Mouse (Mus musculus) heart, adult 2 months (tissue): ENCODE data around the gene Arhgap25.

ENCODE experiments used
- CTCF ChIP-seq: fragments of 200-600 bp; IDR thresholded peaks from 2 replicates; pipeline ENCODE4 v1.8.1; 2022; ENCODE audit warnings: antibody characterized with exemption, mild to moderate bottlenecking, moderate library complexity
- POLR2A ChIP-seq: fragments of 200-500 bp; IDR thresholded peaks from 2 replicates; pipeline ENCODE4 v1.6.1; 2011; ENCODE audit warnings: mild to moderate bottlenecking, low read depth, low read length, control low read depth; ENCODE audit not compliant: insufficient read depth

DNA sequence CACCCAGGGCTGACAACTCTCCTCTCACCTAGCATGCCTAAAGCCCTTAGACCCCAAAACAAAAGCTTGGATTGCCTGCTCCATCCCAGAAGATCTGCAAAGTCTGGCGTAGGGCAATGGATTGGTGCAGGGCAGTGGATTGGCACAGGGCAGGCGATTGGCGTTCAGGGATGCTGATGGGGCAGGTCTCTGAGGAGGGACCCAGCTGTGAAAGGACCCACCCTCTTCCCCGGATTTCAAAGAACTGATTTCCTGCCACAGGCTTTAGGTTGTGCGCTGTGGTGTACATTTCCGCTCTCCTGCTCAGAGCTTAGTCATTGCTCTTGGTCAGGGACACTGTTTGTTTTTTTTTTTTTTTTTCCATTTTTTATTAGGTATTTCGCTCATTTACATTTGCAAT, 14.8 kb upstream of the Arhgap25 start:
- TF ChIP-seq POLR2A = no peak
- TF ChIP-seq CTCF = no peak
